ENCODE assay signal across 9 mouse cellular contexts in genomic region chr7:141435856-141436522, GRCm38 (mm10). TPM values are rescaled to one million over a fixed set of nuclear protein-coding genes. Genes with fewer than 3 reads are reported as not detected.
A peak's percentile ranks its signal among the peaks of the same experiment; 100 is the strongest.
DNase-seq lines count a peak whose midpoint lies in the region; ATAC-seq and TF ChIP-seq lines count a peak whose summit lies in the region.
"Had no signal": no experiment of that assay in that cellular context is flagged by ENCODE, and none has a peak within 500 bp of the region (broad histone marks: within the 10 kb centered on the region; RNA-seq: fewer than 3 reads in every experiment).

No protein-coding gene starts in this region.

- DNase-seq in heart, embryonic 10.5 days (ENCODE audit: low spot score): no peak
- no peak for DNase-seq in heart, postnatal 25 days (ENCODE audit: low spot score)
- no peak for DNase-seq in CH12.LX (ENCODE audit: extremely low read depth)
- no peak for DNase-seq in adrenal gland, adult 2 months
- no peak for DNase-seq in ovary, adult 18-20 months (ENCODE audit: low spot score)
- DNase-seq in thymus, adult 2 months: no peak

- no peaks in the 10 kb centered on the region for H3K9me3 ChIP-seq in heart, embryonic 10.5 days
- no peaks in the 10 kb centered on the region for H3K9me3 ChIP-seq in CH12.LX (replicated peaks; ENCODE audit: low read length)
- H3K9me3 ChIP-seq in forebrain, embryonic 15.5 days: no peaks in the 10 kb centered on the region
- H3K9me3 ChIP-seq in liver, embryonic 15.5 days (replicated peaks): no peaks in the 10 kb centered on the region

- 76% methylated on average over 9 of the region's 9 CpGs for WGBS in heart, embryonic 10.5 days
- 78% methylated on average over 9 of the region's 9 CpGs for WGBS in forebrain, embryonic 15.5 days
- 72% methylated on average over 9 of the region's 9 CpGs for WGBS in liver, embryonic 15.5 days (ENCODE audit: insufficient replicate concordance)
- 87% methylated on average over 9 of the region's 9 CpGs for WGBS in thymus, adult 2 months

- dilution Hi-C loops in CH12.LX (cut with MboI; ENCODE audit: extremely low pct_ligation_motif_present, extremely low pct_unique_long_range_greater_than_20kb, low sequenced_read_pairs): no loop called here

- H3K79me2 ChIP-seq in CH12.LX (replicated peaks; ENCODE audit: control insufficient read depth, extremely low read depth, insufficient read depth, poor library complexity, severe bottlenecking): peaks cover 12% of the 10 kb centered on the region

- no peak for TF ChIP-seq EP300 in CH12.LX (IDR thresholded peaks at IDR 0.05; ENCODE audit: low read length)

- no peaks in the 10 kb centered on the region for H3K27me3 ChIP-seq in heart, embryonic 10.5 days (ENCODE audit: insufficient read depth, poor library complexity, severe bottlenecking)
- H3K27me3 ChIP-seq in CH12.LX (replicated peaks): no peaks in the 10 kb centered on the region
- no peaks in the 10 kb centered on the region for H3K27me3 ChIP-seq in forebrain, embryonic 15.5 days
- H3K27me3 ChIP-seq in liver, embryonic 15.5 days: no peaks in the 10 kb centered on the region
- H3K27me3 ChIP-seq in thymus, adult 2 months (ENCODE audit: control insufficient read depth, insufficient read depth, low read length): no peaks in the 10 kb centered on the region

- intact Hi-C loops in heart, postnatal 25 days (cut with DNase I): no loop called here

- no peak overlapping the region for H3K27ac ChIP-seq in heart, embryonic 10.5 days
- peak overlapping the region; percentile 28; the same call in 1 of the 2 replicates for H3K27ac ChIP-seq in CH12.LX (ENCODE audit: insufficient read depth, low read depth)
- peak overlapping the region; percentile 88; the same call in 1 of the 2 replicates for H3K27ac ChIP-seq in forebrain, embryonic 15.5 days (replicated peaks)
- H3K27ac ChIP-seq in liver, embryonic 15.5 days (replicated peaks): peak overlapping the region; percentile 63
- no peak overlapping the region for H3K27ac ChIP-seq in thymus, adult 2 months (ENCODE audit: control insufficient read depth, insufficient read depth, low read length)

- no peak for TF ChIP-seq CTCF in CH12.LX (conservative IDR thresholded peaks at IDR 0.05 in 1 of 2, IDR thresholded peaks at IDR 0.05 in 1 of 2; ENCODE audit: low read depth in 2 of 2, low read length in 2 of 2)
- TF ChIP-seq CTCF in thymus, adult 2 months (IDR thresholded peaks at IDR 0.05; ENCODE audit: borderline replicate concordance, control insufficient read depth, extremely low read depth, insufficient read depth, low read length, poor library complexity): no peak

- peaks cover 59% of the 10 kb centered on the region for H3K36me3 ChIP-seq in heart, embryonic 10.5 days
- peaks cover 60 to 66% of the 10 kb centered on the region in 2 experiments for H3K36me3 ChIP-seq in CH12.LX (replicated peaks in 1 of 2; ENCODE audit: control insufficient read depth in 1 of 2, insufficient read depth in 1 of 2, low read length in 1 of 2)
- peaks cover 12% of the 10 kb centered on the region for H3K36me3 ChIP-seq in forebrain, embryonic 15.5 days
- H3K36me3 ChIP-seq in liver, embryonic 15.5 days (replicated peaks): peaks cover 62% of the 10 kb centered on the region
- no peaks in the 10 kb centered on the region for H3K36me3 ChIP-seq in thymus, adult 2 months (ENCODE audit: control insufficient read depth, insufficient read depth, low read length)

- H3K9ac ChIP-seq in CH12.LX (ENCODE audit: insufficient read depth, low read depth): peak overlapping the region; percentile 45
- no peak overlapping the region; the same call in 1 of the 2 replicates for H3K9ac ChIP-seq in forebrain, embryonic 15.5 days (replicated peaks)
- H3K9ac ChIP-seq in liver, embryonic 15.5 days: 0 out of 2 replicates have a peak overlapping the region, but pooled peaks have one; percentile 19

- H3K4me3 ChIP-seq in heart, embryonic 10.5 days: peak overlapping the region; percentile 63
- H3K4me3 ChIP-seq in CH12.LX (replicated peaks in 1 of 3; ENCODE audit: low read depth in 2 of 3, low read length in 2 of 3, poor library complexity in 1 of 3): peak overlapping the region; percentile 50 to 70 (median 51)
- peak overlapping the region; percentile 76; the same call in 1 of the 2 replicates for H3K4me3 ChIP-seq in forebrain, embryonic 15.5 days
- peak overlapping the region; percentile 50 for H3K4me3 ChIP-seq in liver, embryonic 15.5 days (replicated peaks)
- no peak overlapping the region for H3K4me3 ChIP-seq in thymus, adult 2 months (ENCODE audit: control insufficient read depth, insufficient read depth, low read length)

- no peak for ATAC-seq in forebrain, embryonic 15.5 days (replicated peaks)
- no peak for ATAC-seq in liver, embryonic 15.5 days (ENCODE audit: insufficient read depth)

- TF ChIP-seq POLR2A in CH12.LX (IDR thresholded peaks at IDR 0.05; ENCODE audit: low read depth, low read length): no peak
- TF ChIP-seq POLR2A in thymus, adult 2 months (IDR thresholded peaks at IDR 0.05; ENCODE audit: control insufficient read depth, extremely low read depth, insufficient read depth, low read length, poor library complexity): no peak

- H3K4me2 ChIP-seq in CH12.LX (ENCODE audit: insufficient read depth, low read depth, poor library complexity, severe bottlenecking): peak overlapping the region; percentile 92
- H3K4me2 ChIP-seq in forebrain, embryonic 15.5 days (replicated peaks): peak overlapping the region; percentile 96
- peak overlapping the region; percentile 97 for H3K4me2 ChIP-seq in liver, embryonic 15.5 days

- peaks cover 54% of the 10 kb centered on the region for H3K4me1 ChIP-seq in heart, embryonic 10.5 days
- peaks cover 20 to 44% of the 10 kb centered on the region in 2 experiments for H3K4me1 ChIP-seq in CH12.LX (ENCODE audit: control insufficient read depth in 1 of 2, insufficient read depth in 2 of 2)
- H3K4me1 ChIP-seq in forebrain, embryonic 15.5 days: peaks cover 53% of the 10 kb centered on the region
- peaks cover 72% of the 10 kb centered on the region for H3K4me1 ChIP-seq in liver, embryonic 15.5 days (replicated peaks)
- H3K4me1 ChIP-seq in thymus, adult 2 months (replicated peaks; ENCODE audit: control insufficient read depth, insufficient read depth, low read length): peaks cover 32% of the 10 kb centered on the region

- TF ChIP-seq RAD21 in CH12.LX (IDR thresholded peaks at IDR 0.05; ENCODE audit: low read depth, low read length): no peak

- in situ Hi-C loops in CH12.LX (cut with MboI; ENCODE audit: low pct_ligation_motif_present, low pct_unique_long_range_greater_than_20kb, low sequenced_read_pairs): no loop called here

RNA-seq across cellular contexts. Expression of gene Slc25a22, which starts 1.7 kb away (rescaled TPM):
- polyA plus RNA-seq in heart, embryonic 10.5 days (2016; fragmentation: Nextera tagmentation; extraction: Ambion mirVana): 22.6 and 30.8 TPM in 2 replicates
- total RNA-seq in heart, postnatal 25 days (2021): 10 to 100 TPM; 58.8 to 72.6 TPM
- total RNA-seq in CH12.LX (2012; rRNA removed) (16.1 and 20.8 TPM in 2 replicates), CH12.LX (2014; rRNA removed) (6.1 and 6.5 TPM in 2 replicates)
- 31.5 and 32.1 TPM in 2 replicates for polyA plus RNA-seq in CH12.LX (2012; ENCODE audit: insufficient read length, low read depth)
- polyA plus RNA-seq in forebrain, embryonic 15.5 days (2015; fragmentation: Nextera tagmentation; extraction: Ambion mirVana): 83.1 and 86.3 TPM in 2 replicates
- 18.7 and 20.5 TPM in 2 replicates for polyA plus RNA-seq in liver, embryonic 15.5 days (2015; fragmentation: Nextera tagmentation; extraction: Ambion mirVana)
- total RNA-seq in adrenal gland, adult 2 months (2021): 100 to 1,000 TPM; 125 to 172 TPM
- polyA plus RNA-seq in adrenal gland, adult 2 months (2012; rRNA removed): 234 and 236 TPM in 2 replicates
- polyA plus RNA-seq in thymus, adult 2 months (2012; rRNA removed): 114 and 128 TPM in 2 replicates

RNA-seq across cellular contexts. Expression of gene Cend1, which starts 6.7 kb away (rescaled TPM):
- polyA plus RNA-seq in heart, embryonic 10.5 days (2016; fragmentation: Nextera tagmentation; extraction: Ambion mirVana): 13.7 and 23.5 TPM in 2 replicates
- under 1 TPM; 0.75 to 0.84 TPM for total RNA-seq in heart, postnatal 25 days (2021)
- total RNA-seq in CH12.LX (2012; rRNA removed) (not detected in 2 replicates), CH12.LX (2014; rRNA removed) (not detected in 2 replicates)
- polyA plus RNA-seq in CH12.LX (2012; ENCODE audit: insufficient read length, low read depth): not detected in 2 replicates
- 47.0 and 50.4 TPM in 2 replicates for polyA plus RNA-seq in forebrain, embryonic 15.5 days (2015; fragmentation: Nextera tagmentation; extraction: Ambion mirVana)
- polyA plus RNA-seq in liver, embryonic 15.5 days (2015; fragmentation: Nextera tagmentation; extraction: Ambion mirVana): not detected in 2 replicates
- total RNA-seq in adrenal gland, adult 2 months (2021): 1 to 10 TPM; 1.6 to 2.8 TPM
- polyA plus RNA-seq in adrenal gland, adult 2 months (2012; rRNA removed): 1.00 and 1.2 TPM in 2 replicates
- polyA plus RNA-seq in thymus, adult 2 months (2012; rRNA removed): 0.43 and 0.63 TPM in 2 replicates
- total RNA-seq: neutrophil, adult 5-6 weeks had no signal

RNA-seq across cellular contexts. Expression of gene Pidd1, which starts 7.8 kb away (rescaled TPM):
- polyA plus RNA-seq in heart, embryonic 10.5 days (2016; fragmentation: Nextera tagmentation; extraction: Ambion mirVana): 18.0 and 18.2 TPM in 2 replicates
- total RNA-seq in heart, postnatal 25 days (2021): under 1 TPM; 0.39 to 0.86 TPM
- total RNA-seq in CH12.LX (2012; rRNA removed): 7.8 and 9.6 TPM in 2 replicates
- 5.1 and 5.8 TPM in 2 replicates for total RNA-seq in CH12.LX (2014; rRNA removed)
- 21.4 and 24.9 TPM in 2 replicates for polyA plus RNA-seq in CH12.LX (2012; ENCODE audit: insufficient read length, low read depth)
- polyA plus RNA-seq in forebrain, embryonic 15.5 days (2015; fragmentation: Nextera tagmentation; extraction: Ambion mirVana): 7.8 and 9.5 TPM in 2 replicates
- polyA plus RNA-seq in liver, embryonic 15.5 days (2015; fragmentation: Nextera tagmentation; extraction: Ambion mirVana): 10.3 and 10.7 TPM in 2 replicates
- 1 to 10 TPM; 1.4 to 1.5 TPM for total RNA-seq in adrenal gland, adult 2 months (2021)
- 9.2 and 11.2 TPM in 2 replicates for polyA plus RNA-seq in adrenal gland, adult 2 months (2012; rRNA removed)
- 109 and 133 TPM in 2 replicates for polyA plus RNA-seq in thymus, adult 2 months (2012; rRNA removed)

RNA-seq across cellular contexts. Expression of gene Rplp2, which starts 11.2 kb away (rescaled TPM):
- polyA plus RNA-seq in heart, embryonic 10.5 days (2016; fragmentation: Nextera tagmentation; extraction: Ambion mirVana): 882 and 900 TPM in 2 replicates
- 100 to 1,000 TPM; 862 to 950 TPM for total RNA-seq in heart, postnatal 25 days (2021)
- total RNA-seq in CH12.LX (2012; rRNA removed): 3,147 and 3,416 TPM in 2 replicates
- total RNA-seq in CH12.LX (2014; rRNA removed): 791 and 892 TPM in 2 replicates
- polyA plus RNA-seq in CH12.LX (2012; ENCODE audit: insufficient read length, low read depth): 2,025 and 2,969 TPM in 2 replicates
- polyA plus RNA-seq in forebrain, embryonic 15.5 days (2015; fragmentation: Nextera tagmentation; extraction: Ambion mirVana): 820 and 834 TPM in 2 replicates
- polyA plus RNA-seq in liver, embryonic 15.5 days (2015; fragmentation: Nextera tagmentation; extraction: Ambion mirVana): 591 and 741 TPM in 2 replicates
- 1,000 to 10,000 TPM in 1 of 2 experiments, 100 to 1,000 TPM in 1; 577 to 1,228 TPM for total RNA-seq in adrenal gland, adult 2 months (2021)
- polyA plus RNA-seq in adrenal gland, adult 2 months (2012; rRNA removed): 207 and 254 TPM in 2 replicates
- polyA plus RNA-seq in thymus, adult 2 months (2012; rRNA removed): 674 and 750 TPM in 2 replicates

RNA-seq across cellular contexts. Expression of gene Pnpla2, which starts 19.0 kb away (rescaled TPM):
- 28.3 and 38.9 TPM in 2 replicates for polyA plus RNA-seq in heart, embryonic 10.5 days (2016; fragmentation: Nextera tagmentation; extraction: Ambion mirVana)
- total RNA-seq in heart, postnatal 25 days (2021): 100 to 1,000 TPM; 409 to 426 TPM
- total RNA-seq in CH12.LX (2012; rRNA removed): 8.9 and 11.7 TPM in 2 replicates
- 1.5 and 2.8 TPM in 2 replicates for total RNA-seq in CH12.LX (2014; rRNA removed)
- 25.3 and 29.6 TPM in 2 replicates for polyA plus RNA-seq in CH12.LX (2012; ENCODE audit: insufficient read length, low read depth)
- polyA plus RNA-seq in forebrain, embryonic 15.5 days (2015; fragmentation: Nextera tagmentation; extraction: Ambion mirVana): 21.5 and 22.0 TPM in 2 replicates
- 13.9 and 15.3 TPM in 2 replicates for polyA plus RNA-seq in liver, embryonic 15.5 days (2015; fragmentation: Nextera tagmentation; extraction: Ambion mirVana)
- total RNA-seq in adrenal gland, adult 2 months (2021): 1,000 to 10,000 TPM in 1 of 2 experiments, 100 to 1,000 TPM in 1; 905 to 1,265 TPM
- 1,146 and 1,725 TPM in 2 replicates for polyA plus RNA-seq in adrenal gland, adult 2 months (2012; rRNA removed)
- 256 and 296 TPM in 2 replicates for polyA plus RNA-seq in thymus, adult 2 months (2012; rRNA removed)

Comparison
In these comparisons a context has a peak if more than half of its experiments do, and no peak if none do; other contexts are left out.
1. H3K27ac ChIP-seq: peak in CH12.LX (single experiment), forebrain, embryonic 15.5 days (single experiment) and liver, embryonic 15.5 days (single experiment); none in heart, embryonic 10.5 days (single experiment) and thymus, adult 2 months (single experiment).
2. Peak in every context shown above with its lines, with median percentiles within 50 percentile points of each other: H3K4me2 ChIP-seq.